In genomic region chr10:106179651-106180050, GRCm38 (mm10) we compare ENCODE assay signal across 19 mouse cellular contexts.
DNase-seq lines count a peak whose midpoint lies in the region; ATAC-seq lines count a peak whose summit lies in the region.
"Had no signal": no experiment of that assay in that cellular context is flagged by ENCODE, and none has a peak within 500 bp of the region (broad histone marks: within the 10 kb centered on the region; RNA-seq: fewer than 3 reads in every experiment).

No protein-coding gene starts in this region.

- intact Hi-C loops in left cerebral cortex, postnatal 4 days (cut with DNase I), result no loop called here

- peak; percentile 98 for ATAC-seq in frontal cortex, adult (ENCODE audit: low TSS enrichment)
- ATAC-seq: forebrain, embryonic 13.5 days; forebrain, embryonic 15.5 days; forebrain, postnatal 0 days had no signal

- no peak for DNase-seq in frontal cortex, postnatal 14 days (ENCODE audit: low spot score in 2 of 2)
- peak; percentile 9 for DNase-seq in left cerebral cortex, adult 11 months (ENCODE audit: low spot score)
- DNase-seq in left cerebral cortex, postnatal 4 days, result no peak
- peak; percentile 13 for DNase-seq in right cerebral cortex, adult 18-20 months
- DNase-seq in right cerebral cortex, postnatal 25 days, result no peak
- DNase-seq in telencephalon, adult 2 months (ENCODE audit: low read depth, low spot score), result peak; percentile 44
- DNase-seq in kidney, postnatal 36 days, result no peak
- DNase-seq: adrenal gland, adult 2 months; adrenal gland, postnatal 10 days; adrenal gland, postnatal 25 days; cerebellum, adult 11-12 months; cerebellum, adult 2 months; cerebellum, adult 9-10 months; cerebellum, postnatal 10 days; cerebellum, postnatal 25 days; forebrain, postnatal 0 days had no signal

Comparison
In these comparisons a context has a peak if more than half of its experiments do, and no peak if none do; other contexts are left out.
1. DNase-seq: peak in left cerebral cortex, adult 11 months (single experiment), right cerebral cortex, adult 18-20 months (single experiment) and telencephalon, adult 2 months (single experiment); none in frontal cortex, postnatal 14 days (0 of 2), left cerebral cortex, postnatal 4 days (single experiment), right cerebral cortex, postnatal 25 days (single experiment) and kidney, postnatal 36 days (0 of 2).